Mouse (Mus musculus) erythroblast, adult 5-6 weeks (primary cell): Measurements from ENCODE around the gene Clec2h. TPM values are rescaled to one million over a fixed set of nuclear protein-coding genes. Genes with fewer than 3 reads are reported as not detected.

Source experiments
- ATAC-seq: replicated peaks from 2 replicates; pipeline ENCODE4 v1.8.0; 2016; ENCODE audit warnings: moderate number of reproducible peaks, mild to moderate bottlenecking, moderate TSS enrichment, inconsistent platforms; ENCODE audit not compliant: poor library complexity, low FRiP score, severe bottlenecking
- total RNA-seq, 2 experiments: library from RNA; stranded (forward) in 1 of 2; stranded (reverse) in 1 of 2; fragments of 150-400 nt in 1 of 2; fragments of 200-764, 138-1000 nt in 1 of 2; gene quantifications; 2 replicates each; pipeline versions ENCODE4 v1.2.3 to v1.2.4; 2015 to 2017; ENCODE audit warnings: low replicate concordance in 2 of 2

The Clec2h gene
- total RNA-seq, 2 experiments from 2014 or later: not detected

GRCm38 (mm10) chr6:128722959-128723358 is 60.8 kb downstream of the Clec2h start, which contains the start of gene Klrb1:
Gene Klrb1 (minus strand): TSS chr6:128723059.
- ATAC-seq: no peak

Other genes with a start within 250 kb of the Clec2h start
- 12.7 and 53.8 TPM in 2 replicates for gene Itfg2, start 237.5 kb upstream of the Clec2h start, total RNA-seq (2015; ENCODE audit: low replicate concordance)
- 5.3 and 13.7 TPM in 2 replicates for gene Itfg2, start 237.5 kb upstream of the Clec2h start, total RNA-seq (2017; ENCODE audit: low replicate concordance)
- 16.1 and 19.2 TPM in 2 replicates for gene Fkbp4, start 223.7 kb upstream of the Clec2h start, total RNA-seq (2015; ENCODE audit: low replicate concordance)
- 34.8 and 68.4 TPM in 2 replicates for gene Fkbp4, start 223.7 kb upstream of the Clec2h start, total RNA-seq (2017; ENCODE audit: low replicate concordance)
- gene Pzp, start 135.7 kb upstream of the Clec2h start, total RNA-seq (2015; ENCODE audit: low replicate concordance): not detected in 2 replicates
- not detected in 2 replicates for gene Pzp, start 135.7 kb upstream of the Clec2h start, total RNA-seq (2017; ENCODE audit: low replicate concordance)
- not detected in 2 replicates for gene A2ml1, start 80.8 kb upstream of the Clec2h start, total RNA-seq (2015; ENCODE audit: low replicate concordance)
- gene A2ml1, start 80.8 kb upstream of the Clec2h start, total RNA-seq (2017; ENCODE audit: low replicate concordance): 0.28 TPM in 1 of 2 replicates, not detected in the other
- not detected in 2 replicates for gene Klrb1a, start 38.9 kb upstream of the Clec2h start, total RNA-seq (2015; ENCODE audit: low replicate concordance)
- gene Klrb1a, start 38.9 kb upstream of the Clec2h start, total RNA-seq (2017; ENCODE audit: low replicate concordance): 2.0 TPM in 1 of 2 replicates, not detected in the other
- gene Klrb1, start 60.7 kb downstream of the Clec2h start, total RNA-seq (2015; ENCODE audit: low replicate concordance): not detected in 2 replicates
- gene Klrb1, start 60.7 kb downstream of the Clec2h start, total RNA-seq (2017; ENCODE audit: low replicate concordance): not detected in 2 replicates
- not detected in 2 replicates for gene Klrb1c, start 126.8 kb downstream of the Clec2h start, total RNA-seq (2015; ENCODE audit: low replicate concordance)
- gene Klrb1c, start 126.8 kb downstream of the Clec2h start, total RNA-seq (2017; ENCODE audit: low replicate concordance): 0.68 and 1.8 TPM in 2 replicates
- 1.7 and 3.8 TPM in 2 replicates for gene Gm44511, start 163.9 kb downstream of the Clec2h start, total RNA-seq (2015; ENCODE audit: low replicate concordance)
- not detected in 2 replicates for gene Gm44511, start 163.9 kb downstream of the Clec2h start, total RNA-seq (2017; ENCODE audit: low replicate concordance)
- gene Klrb1b, start 163.9 kb downstream of the Clec2h start, total RNA-seq (2015; ENCODE audit: low replicate concordance): 2.1 TPM in 1 of 2 replicates, not detected in the other
- gene Klrb1b, start 163.9 kb downstream of the Clec2h start, total RNA-seq (2017; ENCODE audit: low replicate concordance): 0.94 TPM in 1 of 2 replicates, not detected in the other
- gene Clec2i, start 225.2 kb downstream of the Clec2h start, total RNA-seq (2015; ENCODE audit: low replicate concordance): 2.7 and 5.4 TPM in 2 replicates
- gene Clec2i, start 225.2 kb downstream of the Clec2h start, total RNA-seq (2017; ENCODE audit: low replicate concordance): 3.8 and 4.0 TPM in 2 replicates
- 11.3 and 24.5 TPM in 2 replicates for gene BC035044, start 228.7 kb downstream of the Clec2h start, total RNA-seq (2015; ENCODE audit: low replicate concordance)
- gene BC035044, start 228.7 kb downstream of the Clec2h start, total RNA-seq (2017; ENCODE audit: low replicate concordance): 14.5 and 19.4 TPM in 2 replicates